Mouse (Mus musculus) heart, postnatal 10 days (tissue): ENCODE results near the gene Cacnb2. TPM values are rescaled to one million over a fixed set of nuclear protein-coding genes. Genes with fewer than 3 reads are reported as not detected.

Experiments
- DNase-seq, 2 experiments: peaks; one replicate each; pipeline ENCODE4 v3.0.0; 2021
- intact Hi-C: fragments of 180-260 bp; cut with DNase I; formaldehyde crosslinking; loops from one replicate; pipeline ENCODE4 v1.15.1; 2025
- total RNA-seq, 2 experiments: library from RNA; stranded (reverse); gene quantifications; 2 replicates each; pipeline ENCODE4 v1.2.3; 2021

Gene Cacnb2
- total RNA-seq, 2 experiments from 2014 or later = 60.1 to 74.8 TPM

DNA sequence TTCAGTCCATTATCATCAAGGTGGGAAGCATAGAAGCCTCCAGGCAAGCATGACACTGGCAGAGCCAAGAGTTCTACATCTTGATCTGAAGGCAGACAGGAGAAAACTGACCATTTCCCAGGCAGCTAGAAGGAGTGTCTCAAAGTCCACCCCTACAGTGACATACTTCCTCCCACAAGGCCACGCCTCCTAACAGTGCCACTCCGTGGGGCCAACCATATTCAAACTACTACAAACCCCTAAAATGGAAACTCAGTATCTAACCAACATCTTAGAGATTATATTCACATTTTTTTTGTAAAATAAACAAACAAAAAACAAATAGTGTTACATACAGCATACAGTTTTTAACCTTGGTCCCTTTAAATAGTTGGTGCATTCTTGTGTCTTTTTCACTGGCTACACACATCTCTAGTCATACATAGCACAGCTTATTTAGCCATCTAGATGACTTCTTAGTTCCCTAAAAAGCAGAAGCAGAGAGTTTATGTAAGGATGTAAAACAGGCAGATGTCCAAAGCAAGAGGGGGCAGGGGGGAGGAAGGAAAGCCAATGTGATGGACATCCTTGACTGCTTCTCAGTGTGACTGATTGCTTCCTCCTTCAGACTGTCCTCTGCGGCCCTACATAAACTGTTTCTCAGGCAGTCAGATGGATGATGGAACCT lies 340.9 kb downstream of the Cacnb2 start:
- no peak for DNase-seq
- intact Hi-C loops = no loop called here

DNA sequence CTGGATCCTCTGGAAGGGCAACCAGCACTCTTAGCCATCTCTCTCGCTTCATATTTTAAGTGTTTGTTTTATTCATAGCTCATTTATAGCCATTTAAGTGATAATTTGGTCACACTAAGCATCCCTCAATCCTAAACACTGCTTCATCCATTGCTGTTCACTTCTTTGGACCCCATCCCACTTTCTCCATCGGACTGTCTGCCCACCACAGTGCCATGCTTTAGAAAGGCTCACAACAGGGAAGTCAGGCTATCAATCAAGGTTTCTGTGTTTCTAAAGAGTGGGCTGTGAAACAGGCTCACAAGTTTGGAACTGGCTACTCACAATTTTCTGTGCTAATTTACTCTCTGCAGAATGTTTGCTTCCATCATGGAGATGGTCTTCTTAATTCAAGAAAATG lies 350.2 kb downstream of the Cacnb2 start:
- no peak for DNase-seq
- intact Hi-C loops = no loop called here

DNA sequence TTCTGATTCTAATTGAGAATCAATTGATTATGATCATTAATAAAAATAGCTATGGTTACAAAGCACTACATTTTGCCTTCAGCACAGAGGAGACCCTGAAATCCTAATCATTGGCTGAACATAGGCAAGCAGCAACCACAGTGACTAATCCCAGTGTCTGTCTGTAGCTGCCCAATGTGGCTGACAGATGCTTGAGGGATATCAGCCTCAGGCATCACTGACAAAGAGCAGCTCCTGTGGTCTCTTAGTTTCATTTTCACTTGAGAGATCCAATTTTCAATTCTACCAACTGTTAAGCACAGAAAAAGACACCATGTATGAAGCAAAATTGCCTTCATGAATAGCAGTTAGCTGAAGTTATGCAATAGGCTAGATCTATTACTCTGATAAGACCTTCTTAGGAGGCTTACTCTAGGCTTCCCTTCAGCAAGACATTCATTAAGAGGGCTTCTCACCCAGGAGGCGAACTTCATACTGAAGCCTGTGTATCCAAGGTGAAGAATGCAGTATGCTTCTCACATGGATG lies 358.1 kb downstream of the Cacnb2 start:
- intact Hi-C loops = no loop called here
- no peak for DNase-seq

DNA sequence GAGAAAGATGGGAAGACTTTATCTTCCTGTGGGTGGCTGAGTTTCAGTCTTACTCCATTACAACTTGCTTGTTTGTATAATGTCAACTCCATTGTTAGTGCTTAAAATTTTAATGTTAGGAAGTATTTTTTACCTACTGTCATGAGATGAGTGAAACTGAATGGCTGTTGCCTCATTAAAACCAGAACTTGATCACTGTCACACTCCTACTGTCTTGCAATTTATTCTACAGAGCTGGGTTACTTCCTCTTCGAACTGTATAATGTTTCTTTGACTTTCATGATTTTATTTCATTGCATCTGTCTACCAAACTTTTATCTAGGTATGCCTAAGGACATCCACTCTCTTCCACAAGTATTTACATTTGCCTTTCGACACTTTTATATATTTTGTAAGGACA lies 358.6 kb downstream of the Cacnb2 start:
- intact Hi-C loops = no loop called here
- DNase-seq = no peak

DNA sequence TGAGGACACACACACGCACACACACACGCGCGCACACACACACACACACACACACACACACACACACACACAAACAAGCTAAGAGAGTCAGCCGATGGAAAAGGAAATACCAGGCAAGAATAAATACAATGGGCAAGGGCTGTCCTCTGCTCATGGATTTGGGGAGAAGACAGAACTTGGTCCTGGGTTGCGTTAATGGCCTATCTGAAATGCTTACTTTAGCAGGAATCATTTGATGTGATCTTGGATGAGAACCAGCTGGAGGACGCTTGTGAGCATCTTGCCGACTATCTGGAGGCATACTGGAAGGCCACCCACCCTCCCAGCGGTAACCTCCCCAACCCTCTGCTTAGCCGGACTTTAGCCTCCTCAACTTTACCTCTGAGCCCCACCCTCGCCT lies 381.1 kb downstream of the Cacnb2 start:
- intact Hi-C loops = no loop called here
- DNase-seq = no peak

DNA sequence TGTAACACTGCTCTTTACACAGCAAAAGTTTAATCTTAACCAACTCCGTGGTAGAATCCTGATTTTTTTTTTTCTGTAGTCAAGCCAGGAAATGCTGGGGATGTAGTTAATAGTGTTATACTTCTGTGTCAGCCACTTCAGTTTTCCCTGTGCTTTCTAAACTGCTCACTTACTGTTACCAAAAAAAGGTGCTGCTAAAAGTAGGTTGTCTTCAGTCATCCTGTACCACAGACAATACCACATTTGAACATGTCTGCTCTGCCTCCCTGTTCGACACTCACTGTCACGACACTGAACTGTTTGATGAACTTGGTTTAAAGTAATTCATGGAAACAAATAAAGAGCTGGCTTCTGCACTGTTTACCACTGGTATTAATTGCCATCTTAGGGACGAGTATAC lies 385.6 kb downstream of the Cacnb2 start:
- intact Hi-C loops = no loop called here
- DNase-seq = no peak

DNA sequence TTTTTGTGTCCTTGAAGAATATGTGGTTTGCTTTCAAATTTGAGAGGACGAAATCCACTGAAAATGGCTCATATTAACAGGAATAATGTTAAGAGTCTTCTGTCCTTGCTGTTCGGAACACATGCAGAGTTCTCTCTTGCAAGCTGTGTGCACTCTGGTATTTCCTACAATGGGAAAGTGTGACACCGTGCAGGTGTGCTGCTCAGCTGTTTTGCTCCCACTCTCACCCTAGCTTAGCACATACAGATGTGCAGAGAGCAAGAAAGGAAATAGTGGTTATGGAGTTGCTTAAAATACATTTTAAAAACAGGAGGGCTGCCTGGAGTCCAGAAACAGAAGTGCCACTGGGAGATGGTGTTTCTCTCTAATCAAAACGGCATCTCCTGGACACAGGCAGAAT lies 386.5 kb downstream of the Cacnb2 start:
- intact Hi-C loops = no loop called here
- no peak for DNase-seq

DNA sequence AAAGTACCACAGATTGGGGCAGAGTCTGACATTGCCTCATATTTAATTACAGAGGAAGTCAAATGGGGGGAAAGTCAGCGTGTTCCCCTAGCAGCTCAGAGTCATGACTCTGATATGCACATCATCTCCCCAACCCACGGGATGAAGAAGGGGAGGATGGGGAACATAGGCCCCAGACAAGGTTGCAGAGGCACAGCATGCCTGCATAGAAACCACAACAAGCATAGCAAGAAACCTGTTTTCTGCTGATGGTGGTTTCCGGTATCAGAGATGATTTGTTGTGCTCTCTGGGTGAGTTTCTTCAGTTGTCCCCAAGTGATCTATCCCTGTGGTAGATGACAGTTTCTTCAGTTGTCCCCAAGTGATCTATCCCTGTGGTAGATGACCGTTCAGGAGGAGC lies 389.6 kb downstream of the Cacnb2 start:
- intact Hi-C loops = no loop called here

DNA sequence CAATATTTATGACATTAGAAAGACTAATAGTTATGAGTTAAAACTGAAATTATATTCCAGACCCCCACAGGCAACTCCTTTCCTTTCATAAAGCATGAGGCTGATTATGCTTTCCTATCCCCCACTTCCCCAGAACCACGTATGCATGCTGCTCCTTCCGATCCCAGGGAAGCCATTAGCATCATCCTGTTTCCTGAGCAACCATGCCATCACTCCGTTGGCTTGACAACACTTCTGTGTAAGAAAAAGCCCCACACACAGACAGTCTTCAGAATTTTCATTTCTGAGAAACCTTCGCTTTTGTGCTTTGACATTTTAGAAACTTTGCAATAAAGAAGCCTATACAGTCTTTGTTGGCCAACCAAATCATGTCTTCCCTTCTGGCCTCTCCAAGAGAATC lies 393.1 kb downstream of the Cacnb2 start:
- intact Hi-C loops = no loop called here
- DNase-seq = no peak

More for the DNA sequence above, 389.6 kb downstream of the Cacnb2 start:
- no peak for DNase-seq

DNA sequence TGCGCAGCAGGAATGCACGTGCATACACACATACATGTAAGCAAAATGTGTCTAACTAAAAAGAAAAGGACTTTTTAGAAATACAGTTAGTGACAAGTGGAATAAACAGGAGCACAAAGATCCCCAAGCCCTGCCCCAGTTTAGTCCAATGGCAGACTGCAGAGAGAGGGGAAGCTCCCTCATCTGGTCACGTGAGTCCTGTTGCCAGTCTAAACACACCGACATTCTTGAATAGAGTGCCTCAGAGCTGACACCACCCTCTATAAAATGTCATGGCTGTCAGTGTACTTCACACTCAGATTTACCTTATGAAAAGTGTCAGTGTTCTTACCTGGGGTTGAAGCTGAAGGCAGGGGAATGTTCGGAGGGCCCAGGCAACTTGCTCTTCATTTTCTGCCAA lies 394.9 kb downstream of the Cacnb2 start:
- intact Hi-C loops = no loop called here
- no peak for DNase-seq

DNA sequence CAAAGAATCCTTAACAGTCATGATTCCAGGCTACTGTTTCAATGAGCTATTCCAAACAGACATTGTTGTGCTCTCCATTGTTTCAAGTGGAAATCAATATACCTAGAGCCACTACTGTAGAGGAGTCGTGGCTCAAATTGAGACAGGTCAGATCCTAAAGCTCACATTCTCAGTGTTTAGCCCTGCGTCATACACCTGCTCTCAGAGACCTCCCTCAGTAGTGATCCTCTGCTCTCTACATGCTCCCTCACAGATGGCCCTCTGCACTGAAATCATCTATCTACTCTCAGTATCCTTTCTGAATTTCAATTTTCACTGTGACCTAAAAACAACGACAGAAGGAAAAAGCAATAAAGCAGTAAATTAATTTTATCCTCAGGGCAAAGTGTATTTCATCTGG lies 404.6 kb downstream of the Cacnb2 start:
- intact Hi-C loops = no loop called here
- DNase-seq = no peak

DNA sequence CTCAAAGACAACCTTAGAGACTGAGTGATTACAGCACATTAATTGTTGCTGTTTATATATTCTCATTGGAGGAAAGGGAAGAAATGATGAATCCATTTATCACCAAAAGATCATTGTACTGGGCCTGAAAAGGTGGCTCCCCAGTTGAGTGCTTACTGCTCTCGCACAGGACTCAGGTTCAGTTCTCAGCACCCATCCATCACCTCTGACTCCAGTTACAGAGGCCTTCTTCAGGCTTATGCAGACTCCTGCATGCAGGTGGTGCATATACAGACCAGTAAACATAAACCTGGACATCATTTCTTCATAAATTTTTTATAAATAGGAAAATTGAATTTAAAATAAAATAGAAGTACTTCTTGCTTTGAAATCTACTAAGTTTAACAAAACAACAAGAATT lies 405.2 kb downstream of the Cacnb2 start:
- intact Hi-C loops = no loop called here

DNA sequence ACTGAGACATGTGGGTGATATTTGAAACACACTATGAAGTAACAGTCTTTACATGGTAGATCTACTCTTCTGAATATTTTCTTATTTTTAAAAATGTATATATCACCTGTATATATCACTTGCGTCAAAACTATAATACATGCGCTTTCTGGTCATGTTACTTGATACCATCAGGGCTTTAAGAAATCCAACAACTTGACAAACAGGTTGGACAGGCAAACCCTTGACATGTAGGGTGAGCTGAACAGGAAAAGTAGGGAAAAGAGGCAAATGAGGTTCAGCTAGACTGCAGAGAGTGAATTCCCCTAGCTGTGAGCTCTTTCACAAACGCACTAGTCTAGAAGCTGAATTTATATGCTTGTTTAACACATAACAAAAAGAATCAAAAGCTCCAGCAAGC lies 423.9 kb downstream of the Cacnb2 start:
- intact Hi-C loops = loop anchor here (1.0 kb wide), 1 partner anchor 8 kb away; no protein-coding TSS in a partner anchor
- DNase-seq = no peak

More for the DNA sequence above, 405.2 kb downstream of the Cacnb2 start:
- no peak for DNase-seq

DNA sequence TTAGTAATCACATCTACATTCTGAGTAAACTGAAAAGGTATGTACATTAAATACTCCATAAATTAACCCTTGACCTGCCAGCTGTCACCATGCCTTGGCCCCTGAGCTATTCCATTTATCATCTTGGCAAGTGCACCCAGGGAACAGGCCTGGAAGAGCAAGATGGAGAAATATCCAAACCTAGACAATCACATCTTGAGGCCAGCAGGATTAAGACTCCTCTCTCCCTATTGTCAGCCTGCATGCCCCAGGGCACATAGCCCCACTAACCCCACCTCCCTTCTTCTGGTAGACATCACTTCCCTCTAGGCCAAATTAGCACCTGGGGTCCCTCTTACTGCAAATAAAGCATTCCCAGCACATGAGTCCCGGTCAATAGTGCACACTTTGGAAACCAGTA lies 424.9 kb downstream of the Cacnb2 start:
- intact Hi-C loops = loop anchor here (1.0 kb wide), 1 partner anchor 9 kb away; no protein-coding TSS in a partner anchor
- DNase-seq = no peak

Other genes with a start within 250 kb of the Cacnb2 start
- not detected for gene Slc39a12, start 214.8 kb upstream of the Cacnb2 start, total RNA-seq